Mouse (Mus musculus): Measurements from ENCODE around the gene Olfr786.

The Olfr786 gene

DNA sequence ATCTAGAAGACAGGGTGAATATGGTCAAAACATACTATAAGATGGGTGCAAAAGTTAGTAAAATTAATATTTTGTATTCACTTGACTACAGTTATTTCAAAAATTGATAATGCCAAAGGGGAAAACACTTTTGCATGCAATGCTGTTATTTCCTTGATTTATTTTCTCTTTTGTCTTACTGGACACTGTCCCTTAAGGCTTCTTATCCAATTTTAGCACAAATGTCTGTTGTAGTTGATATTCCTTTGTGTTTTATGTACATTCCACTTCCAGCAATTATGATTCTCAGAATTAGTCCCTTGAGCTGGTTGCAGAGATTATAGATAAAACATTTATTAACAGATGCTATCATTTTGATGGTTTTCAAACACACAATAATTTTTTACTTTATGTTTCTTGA lies at the start of gene Olfr786:
Olfr786 (plus strand) TSS at position 301 of the 400 bp plus-strand sequence.
- no peak for DNase-seq (ENCODE audit: low spot score)

GRCm38 (mm10) chr10:129383783-129384182 lies 43.3 kb upstream of the Olfr786 start, which contains the start of gene Olfr784:
TSS of gene Olfr784 (plus strand) at chr10:129384083.
- DNase-seq (ENCODE audit: low spot score), result no peak

DNA sequence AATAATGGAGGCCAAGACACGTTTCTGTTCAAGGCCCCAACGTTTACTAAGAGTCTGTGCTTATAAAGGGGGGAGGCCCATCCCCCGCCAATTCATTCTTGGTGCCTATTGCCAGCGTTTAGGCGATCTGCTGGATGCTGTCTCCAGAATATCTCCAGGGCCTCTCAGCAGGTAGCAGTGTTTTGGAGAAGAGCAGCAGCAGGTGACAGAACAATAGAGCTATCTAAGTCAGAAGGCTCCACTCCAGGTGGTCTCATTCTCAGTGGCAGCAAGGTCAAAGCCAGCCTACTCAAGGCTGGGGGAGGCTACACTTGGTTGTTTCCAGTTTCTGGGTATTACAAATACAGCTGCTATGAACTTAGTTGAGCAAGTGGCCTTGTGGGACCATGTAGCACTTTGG lies 26.2 kb upstream of the Olfr786 start:
- DNase-seq (ENCODE audit: low spot score), result no peak

- DNase-seq (ENCODE audit: low spot score), result no peak
These were observed 22.0 kb upstream of the Olfr786 start, which contains the start of gene Olfr785 for GRCm38 (mm10) chr10:129405126-129405525. TSS of gene Olfr785 (plus strand) at chr10:129405426.

- DNase-seq (ENCODE audit: low spot score), result no peak
These were observed 34.5 kb downstream of the Olfr786 start, which contains the start of gene Olfr787 for GRCm38 (mm10) chr10:129461562-129461961. TSS of gene Olfr787 (plus strand) at chr10:129461862.

- DNase-seq (ENCODE audit: low spot score), result no peak
These were observed 43.6 kb downstream of the Olfr786 start, which contains the start of gene Olfr788 for GRCm38 (mm10) chr10:129470698-129471097. TSS of gene Olfr788 (plus strand) at chr10:129470998.

- no peak for DNase-seq (ENCODE audit: low spot score)
These were observed 46.1 kb downstream of the Olfr786 start for GRCm38 (mm10) chr10:129473256-129473655.

DNA sequence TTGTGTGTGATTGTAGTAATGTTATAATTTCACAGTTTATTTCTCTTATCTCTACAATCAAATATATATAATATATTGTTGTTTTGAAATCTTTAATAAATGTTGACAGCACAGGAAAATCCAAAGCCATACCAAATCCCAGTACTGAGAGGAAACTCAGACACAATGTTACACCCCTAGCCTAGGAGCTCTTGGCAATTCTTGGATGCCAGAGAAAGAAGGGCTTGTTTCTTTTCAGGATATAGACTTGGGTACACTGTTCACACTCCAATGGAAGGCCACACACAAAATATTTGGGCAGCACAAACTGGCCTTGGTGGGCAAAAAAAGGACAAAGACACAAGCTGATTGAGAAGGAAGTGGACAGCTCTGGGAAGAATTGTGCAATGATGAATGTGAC lies 46.6 kb downstream of the Olfr786 start:
- DNase-seq (ENCODE audit: low spot score), result no peak

GRCm38 (mm10) chr10:129484452-129484851 lies 57.3 kb downstream of the Olfr786 start, which contains the start of gene Olfr789:
TSS of gene Olfr789 (plus strand) at chr10:129484752.
- no peak for DNase-seq (ENCODE audit: low spot score)
